Mouse (Mus musculus) small intestine, adult 2 months (tissue): Measurements from ENCODE around the gene Mpped2.

Experiments
- CTCF ChIP-seq: fragments of 200-500 bp; IDR thresholded peaks from 2 replicates; pipeline ENCODE4 v1.5.1; 2012; ENCODE audit warnings: low read depth, mild to moderate bottlenecking, control low read depth, inconsistent platforms, low read length, moderate library complexity, mixed read lengths; ENCODE audit not compliant: insufficient replicate concordance, insufficient read length; ENCODE audit errors: extremely low read depth
- POLR2A ChIP-seq: fragments of 200-500 bp; IDR thresholded peaks from 2 replicates; pipeline ENCODE4 v1.6.1; 2012; ENCODE audit warnings: low read depth, mild to moderate bottlenecking, control low read depth, inconsistent platforms, low read length, moderate library complexity

- TF ChIP-seq CTCF: no peak
- no peak for TF ChIP-seq POLR2A
These were observed 60.6 kb downstream of the Mpped2 start for GRCm38 (mm10) chr2:106753703-106754102.
